Mouse (Mus musculus) kidney, postnatal 36 days (tissue): ENCODE data around the gene Zfp46.
A peak's percentile ranks its signal among the peaks of the same experiment; 100 is the strongest.

Experiments used
- DNase-seq, 2 experiments: peaks; one replicate each; pipeline ENCODE4 v3.0.0; 2021 to 2022; ENCODE audit warnings: mixed read lengths in 2 of 2

Zfp46 gene

DNA sequence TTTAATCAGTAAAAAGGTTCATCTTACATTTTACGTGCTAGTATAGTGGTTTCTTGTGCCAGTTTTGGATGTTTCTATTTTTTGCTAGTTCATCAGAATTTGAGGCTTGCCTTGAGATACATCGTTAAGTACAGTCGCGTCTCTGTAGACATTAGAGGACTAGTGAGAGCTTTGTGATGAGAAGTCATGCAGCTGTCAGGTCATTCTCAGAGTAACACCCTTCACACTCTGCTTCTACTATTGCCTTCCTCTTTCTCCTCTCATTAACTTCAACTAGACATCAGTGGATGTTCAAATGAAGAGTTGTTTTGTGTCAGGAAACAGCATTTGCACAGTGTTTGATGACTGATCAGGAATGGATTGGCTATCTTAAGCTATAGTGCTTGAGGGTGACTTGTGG is 28.1 kb downstream of the Zfp46 start:
- no peak for DNase-seq

DNA sequence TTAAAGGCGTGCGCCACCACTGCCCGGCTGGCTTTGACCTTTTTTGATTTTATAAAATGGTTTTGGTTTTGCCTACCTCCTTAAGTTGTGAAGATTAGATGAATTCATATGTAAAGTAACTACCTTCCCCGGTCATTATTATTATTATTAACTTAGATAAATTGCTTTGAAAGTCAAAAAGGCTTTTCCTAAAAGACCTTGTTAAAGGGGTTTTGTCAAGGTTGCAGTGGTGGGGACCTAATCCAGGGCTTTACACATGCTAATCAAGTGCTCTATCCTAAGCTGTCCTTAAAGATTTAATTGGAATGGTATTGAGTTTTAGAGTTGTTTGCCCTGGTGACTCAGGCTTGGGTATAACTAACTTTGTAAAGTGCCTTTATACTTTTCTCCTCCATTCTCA is 33.2 kb downstream of the Zfp46 start:
- no peak for DNase-seq

DNA sequence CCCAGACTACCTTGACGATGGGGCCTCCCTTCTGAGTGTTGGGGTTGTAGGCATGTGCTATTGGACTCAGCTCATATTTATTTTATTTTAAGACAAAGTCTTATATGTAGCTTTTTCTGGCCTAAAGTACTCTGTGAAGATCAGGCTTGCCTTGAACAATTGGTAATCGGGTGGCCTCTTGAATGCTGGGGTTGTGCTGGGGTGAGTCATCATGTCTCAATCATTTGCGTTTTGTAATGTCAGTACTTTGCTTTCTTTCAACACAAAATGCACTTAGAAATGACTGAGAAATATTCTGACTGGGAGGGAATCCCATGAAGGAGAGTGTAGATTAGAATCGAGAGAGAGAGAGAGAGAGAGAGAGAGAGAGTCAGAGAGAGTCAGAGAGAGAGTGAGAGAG is 35.5 kb downstream of the Zfp46 start:
- DNase-seq: no peak

DNA sequence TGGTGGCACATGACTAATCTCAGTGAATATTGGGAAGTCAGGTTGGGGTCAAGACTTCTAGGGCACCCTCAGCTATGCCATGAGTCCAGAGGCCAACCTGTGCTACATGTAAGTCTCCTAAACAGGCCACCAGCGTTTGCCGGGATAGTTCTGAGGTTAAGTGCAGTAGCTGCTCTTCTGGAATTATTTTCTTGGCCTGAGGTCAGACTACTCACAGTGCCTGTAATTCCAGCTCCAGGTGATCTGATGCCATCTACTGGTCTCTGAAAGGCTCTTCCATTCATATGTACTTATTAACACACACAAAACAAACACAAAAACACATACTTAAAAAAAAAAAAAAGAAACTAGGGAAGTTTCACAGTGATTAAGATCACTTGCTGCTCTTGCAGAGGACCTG is 39.7 kb downstream of the Zfp46 start:
- DNase-seq: peak; percentile 56 to 63

DNA sequence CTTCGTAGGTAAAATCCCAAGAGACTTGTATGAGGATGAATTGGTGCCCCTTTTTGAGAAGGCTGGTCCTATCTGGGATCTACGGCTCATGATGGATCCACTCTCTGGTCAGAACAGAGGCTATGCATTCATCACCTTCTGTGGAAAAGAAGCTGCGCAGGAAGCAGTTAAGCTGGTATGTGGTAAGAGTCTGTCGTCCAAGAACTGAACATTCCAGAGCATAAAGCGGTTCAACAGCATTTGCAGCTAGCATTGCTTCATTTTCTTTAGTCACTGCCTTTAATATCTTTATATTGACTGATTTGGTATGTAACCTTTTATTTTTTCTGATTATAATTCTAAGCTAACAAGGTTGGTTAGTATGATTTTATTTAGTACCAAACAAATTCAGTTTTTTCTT is 42.8 kb downstream of the Zfp46 start:
- no peak for DNase-seq

DNA sequence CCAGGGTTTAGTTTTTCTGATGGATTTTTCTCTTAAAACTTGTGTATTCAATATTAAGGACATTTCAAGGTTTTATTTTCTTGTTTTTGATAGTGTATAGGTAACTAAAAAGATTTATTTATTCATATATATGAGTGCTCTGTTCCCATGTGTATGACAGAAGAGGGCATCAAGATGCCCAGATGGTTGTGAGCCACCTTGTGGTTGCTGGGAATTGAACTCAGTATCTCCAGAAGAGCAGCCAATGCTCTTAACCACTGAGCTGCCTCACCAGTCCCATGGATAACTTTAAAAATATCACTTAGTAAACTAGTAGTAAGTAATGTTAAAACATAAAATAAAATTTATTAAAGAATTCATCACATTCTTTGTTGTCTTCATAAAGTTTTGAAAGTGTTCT is 43.6 kb downstream of the Zfp46 start:
- peak in 1 of 2 experiments; percentile 23 for DNase-seq

DNA sequence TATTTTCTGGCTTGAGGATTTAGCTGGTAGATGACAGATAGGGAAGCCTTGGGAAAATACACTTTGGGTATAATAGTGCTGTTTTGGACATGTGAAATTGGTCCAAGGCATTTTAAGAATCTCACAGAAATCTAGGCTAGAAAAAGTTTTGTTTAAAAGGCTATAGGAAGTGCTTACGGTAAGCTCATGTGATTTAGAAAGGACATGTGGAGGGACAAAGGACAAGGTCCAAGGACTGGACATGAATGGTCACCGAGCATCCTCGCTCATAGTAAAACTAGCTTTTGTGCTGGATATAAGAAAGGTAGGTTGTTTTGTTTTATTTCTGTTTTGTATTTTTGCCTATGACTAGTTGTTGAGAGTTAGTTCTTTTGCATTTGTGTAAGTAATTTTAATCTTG is 47.2 kb downstream of the Zfp46 start:
- DNase-seq: no peak

DNA sequence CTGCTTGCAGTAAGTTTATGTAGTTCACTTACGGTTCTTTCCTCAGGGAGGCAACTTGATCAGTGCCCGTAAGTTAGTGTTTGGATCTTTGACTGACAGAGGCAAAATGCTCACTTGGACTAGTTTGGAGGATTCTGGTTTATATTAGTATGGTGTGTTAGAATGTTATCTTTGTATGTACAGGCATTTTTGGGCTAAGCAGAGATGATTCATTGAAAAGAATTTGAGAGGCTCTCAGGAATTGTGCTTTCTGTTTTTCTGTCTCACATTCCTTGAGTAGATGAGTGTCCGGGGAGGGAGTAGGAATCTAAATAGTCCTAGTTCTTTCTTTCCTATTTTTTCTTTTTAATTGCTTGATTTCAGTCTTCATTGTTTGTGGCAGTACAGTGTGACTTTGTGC is 48.7 kb downstream of the Zfp46 start:
- DNase-seq: no peak

DNA sequence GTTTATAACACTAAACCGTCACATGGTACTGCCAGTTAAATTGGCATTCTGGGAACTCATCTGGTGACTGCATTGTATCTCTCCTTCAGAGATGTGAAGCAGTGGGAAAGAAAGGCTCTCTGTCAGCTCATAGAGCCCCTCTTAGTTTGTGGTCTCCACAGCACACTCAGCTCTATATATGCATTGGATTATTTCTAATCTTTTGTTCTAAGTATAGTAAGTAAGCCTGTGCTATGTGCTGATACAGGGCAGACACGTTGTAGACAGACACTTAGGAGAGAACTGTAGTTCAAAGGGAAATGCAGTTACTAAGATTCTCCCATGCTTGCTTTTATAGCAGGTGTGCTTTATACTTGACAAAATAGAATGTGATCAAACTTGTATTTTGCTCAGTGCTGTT is 50.6 kb downstream of the Zfp46 start:
- no peak for DNase-seq

DNA sequence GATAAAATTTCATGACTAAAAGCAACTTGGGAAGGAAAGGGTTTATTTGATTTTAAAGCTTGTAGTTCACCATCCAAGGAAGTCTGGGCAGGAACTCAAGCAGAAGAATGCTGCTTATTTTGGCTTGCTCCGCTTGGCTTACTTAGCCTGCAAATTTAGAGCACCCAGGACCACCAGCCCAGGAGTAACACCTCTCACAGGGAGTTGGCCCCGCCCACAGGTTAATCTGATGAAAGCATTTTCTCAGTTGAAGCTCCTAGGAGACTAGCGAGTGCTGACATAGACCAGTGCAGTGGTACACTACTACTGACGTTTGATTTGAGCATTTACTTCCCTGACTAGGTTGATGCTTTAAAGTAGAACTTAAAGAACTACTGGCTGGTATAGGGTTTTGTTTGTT is 52.6 kb downstream of the Zfp46 start:
- DNase-seq: no peak
